Mouse (Mus musculus) c-Kit-negative CD71-positive TER-119-positive erythroid progenitor cells, embryonic 14.5 days (primary cell): Measurements from ENCODE around the gene Oaf.

Source experiments
- DNase-seq: peaks from one replicate; pipeline ENCODE4 v3.0.0-alpha.2; 2013; ENCODE audit warnings: low read depth, low spot score

Gene Oaf

GRCm38 (mm10) chr9:43225481-43225880 is 14.2 kb downstream of the Oaf start:
- no peak for DNase-seq

- peak; percentile 56 for DNase-seq
Measured at GRCm38 (mm10) chr9:43224771-43225355, 14.8 kb downstream of the Oaf start.

- DNase-seq = no peak
Measured at GRCm38 (mm10) chr9:43222429-43222715, 17.3 kb downstream of the Oaf start.

GRCm38 (mm10) chr9:43221643-43222428 is 17.9 kb downstream of the Oaf start:
- peak; percentile 70 for DNase-seq

GRCm38 (mm10) chr9:43210771-43211450 is 28.8 kb downstream of the Oaf start:
- DNase-seq = no peak

- no peak for DNase-seq
Measured at GRCm38 (mm10) chr9:43210190-43210682, 29.5 kb downstream of the Oaf start, which contains the start of gene Pou2f3. TSS of gene Pou2f3 (minus strand) at chr9:43210369.

- no peak for DNase-seq
Measured at GRCm38 (mm10) chr9:43206022-43206390, 33.7 kb downstream of the Oaf start.

GRCm38 (mm10) chr9:43205343-43206021 is 34.2 kb downstream of the Oaf start:
- no peak for DNase-seq

- DNase-seq = no peak
Measured at GRCm38 (mm10) chr9:43200212-43200611, 39.5 kb downstream of the Oaf start.

- DNase-seq = no peak
Measured at GRCm38 (mm10) chr9:43194001-43194400, 45.7 kb downstream of the Oaf start.

GRCm38 (mm10) chr9:43191561-43191960 is 48.1 kb downstream of the Oaf start:
- DNase-seq = no peak

- DNase-seq = no peak
Measured at GRCm38 (mm10) chr9:43189021-43189356, 50.7 kb downstream of the Oaf start.

- DNase-seq = no peak
Measured at GRCm38 (mm10) chr9:43188309-43189020, 51.2 kb downstream of the Oaf start.

GRCm38 (mm10) chr9:43179614-43180013 is 60.1 kb downstream of the Oaf start:
- DNase-seq = no peak

- DNase-seq = no peak
Measured at GRCm38 (mm10) chr9:43178172-43178571, 61.5 kb downstream of the Oaf start.
